Mouse (Mus musculus) lung, postnatal 0 days (tissue): ENCODE data around the gene Mpped2.

ENCODE experiments used
- CTCF ChIP-seq: IDR thresholded peaks from 2 replicates; pipeline ENCODE4 v1.5.1; 2016; ENCODE audit warnings: antibody characterized with exemption, mild to moderate bottlenecking
- EP300 ChIP-seq: IDR thresholded peaks from 2 replicates; pipeline ENCODE4 v1.6.1; 2016; ENCODE audit warnings: antibody characterized with exemption, mild to moderate bottlenecking, control low read depth

- TF ChIP-seq EP300 (no peak), CTCF (no peak)
Measured at GRCm38 (mm10) chr2:106856361-106856961, 163.4 kb downstream of the Mpped2 start.
